Mouse (Mus musculus) midbrain, embryonic 14.5 days (tissue): ENCODE results near the gene Hps1. TPM values are rescaled to one million over a fixed set of nuclear protein-coding genes. Genes with fewer than 3 reads are reported as not detected.
A peak's percentile ranks its signal among the peaks of the same experiment; 100 is the strongest.
"Not testable (repeated sequence)": the region's sequence is repeated elsewhere in the genome, so short reads cannot be mapped to it uniquely, and the experiment has no call there.

ENCODE experiments used
- ATAC-seq: fragments of 200-750 bp; cut with Nextera tagmentation; 2 replicates; pipeline ENCODE4 v1.8.0; 2017; ENCODE audit warnings: moderate number of reproducible peaks, moderate library complexity; ENCODE audit not compliant: low FRiP score, low TSS enrichment
- DNase-seq: peaks from one replicate; pipeline ENCODE4 v3.0.0-alpha.2; 2015
- H3K27ac ChIP-seq: fragments of 300-500 bp; sonication (generic); replicated peaks from 2 replicates; pipeline ENCODE4 v1.5.1; 2014; ENCODE audit warnings: mild to moderate bottlenecking, low read depth, low read length, moderate library complexity
- H3K27me3 ChIP-seq: fragments of 300-500 bp; sonication (generic); 2 replicates; pipeline ENCODE4 v1.6.1; 2014; ENCODE audit warnings: low read length, control low read depth, mixed read lengths; ENCODE audit not compliant: control insufficient read depth, insufficient read depth
- H3K36me3 ChIP-seq: fragments of 300-500 bp; sonication (generic); 2 replicates; pipeline ENCODE4 v1.6.1; 2014; ENCODE audit warnings: low read length, control low read depth; ENCODE audit not compliant: control insufficient read depth, insufficient read depth
- H3K4me1 ChIP-seq: fragments of 300-500 bp; sonication (generic); 2 replicates; pipeline ENCODE4 v1.6.1; 2014; ENCODE audit warnings: mild to moderate bottlenecking, antibody characterized with exemption, low read length, control low read depth; ENCODE audit not compliant: control insufficient read depth, insufficient read depth
- H3K4me2 ChIP-seq: fragments of 300-500 bp; sonication (generic); 2 replicates; pipeline ENCODE4 v1.6.1; 2014; ENCODE audit warnings: mild to moderate bottlenecking, low read length, moderate library complexity
- H3K4me3 ChIP-seq: fragments of 300-500 bp; sonication (generic); replicated peaks from 2 replicates; pipeline ENCODE4 v1.5.1; 2014; ENCODE audit warnings: low read depth, low read length
- H3K9ac ChIP-seq: fragments of 300-500 bp; sonication (generic); replicated peaks from 2 replicates; pipeline ENCODE4 v1.6.1; 2014; ENCODE audit warnings: mild to moderate bottlenecking, low read length, moderate library complexity
- H3K9me3 ChIP-seq: fragments of 300-500 bp; sonication (generic); 2 replicates; pipeline ENCODE4 v1.6.1; 2016; ENCODE audit warnings: low read length, control low read depth, mixed read lengths; ENCODE audit not compliant: control insufficient read depth
- WGBS: fragments of 180-500 bp; shearing (Covaris S2); extraction: QIAGEN DNeasy Blood & Tissue Kit; methylation state at CpG from one replicate; pipeline ENCODE4 v1.1.7; 2014; 5-methylcytosine and 5-hydroxymethylcytosine counted together
- polyA plus RNA-seq: library from polyadenylated mRNA; unstranded; fragments of >200 nt; fragmentation: Nextera tagmentation; extraction: Ambion mirVana; gene quantifications from 2 replicates; pipeline ENCODE4 v1.2.1, GENCODE M21; 2014

Hps1 gene
- polyA plus RNA-seq, 1 experiment from 2014 or later = 9.4 TPM

DNA sequence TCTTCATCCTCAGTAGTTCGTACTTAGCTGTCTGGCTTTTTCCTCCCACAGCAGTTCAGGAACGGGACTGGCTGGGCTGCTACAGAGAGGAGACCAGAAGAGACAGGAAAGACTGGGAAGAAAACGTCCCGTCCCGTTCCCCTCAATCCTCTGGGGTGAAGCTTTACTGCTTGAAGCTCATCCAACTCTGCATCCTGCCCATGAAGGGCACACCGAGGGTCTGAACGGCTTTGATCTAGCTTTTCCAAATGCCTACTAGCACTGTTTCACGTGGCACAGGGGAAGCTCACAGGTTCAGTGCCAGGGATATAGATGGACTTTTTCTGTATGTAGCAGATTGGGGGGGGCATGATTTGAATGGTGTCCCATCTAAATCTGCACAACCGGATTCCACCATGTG is 16.0 kb upstream of the Hps1 start:
- Histone ChIP-seq H3K27ac (no peak overlapping the region), H3K27me3 (no peaks in the 10 kb centered on the region), H3K9ac (peak overlapping the region; percentile 61; the same call in 1 of the 2 replicates), H3K9me3 (no peaks in the 10 kb centered on the region), H3K4me3 (peak overlapping the region; percentile 41), H3K36me3 (no peaks in the 10 kb centered on the region), H3K4me2 (peak overlapping the region; percentile 91), H3K4me1 (peaks cover 4% of the 10 kb centered on the region)
- DNase-seq = no peak
- ATAC-seq = no peak
- WGBS = 30% methylated on average over 9 of the region's 9 CpGs

DNA sequence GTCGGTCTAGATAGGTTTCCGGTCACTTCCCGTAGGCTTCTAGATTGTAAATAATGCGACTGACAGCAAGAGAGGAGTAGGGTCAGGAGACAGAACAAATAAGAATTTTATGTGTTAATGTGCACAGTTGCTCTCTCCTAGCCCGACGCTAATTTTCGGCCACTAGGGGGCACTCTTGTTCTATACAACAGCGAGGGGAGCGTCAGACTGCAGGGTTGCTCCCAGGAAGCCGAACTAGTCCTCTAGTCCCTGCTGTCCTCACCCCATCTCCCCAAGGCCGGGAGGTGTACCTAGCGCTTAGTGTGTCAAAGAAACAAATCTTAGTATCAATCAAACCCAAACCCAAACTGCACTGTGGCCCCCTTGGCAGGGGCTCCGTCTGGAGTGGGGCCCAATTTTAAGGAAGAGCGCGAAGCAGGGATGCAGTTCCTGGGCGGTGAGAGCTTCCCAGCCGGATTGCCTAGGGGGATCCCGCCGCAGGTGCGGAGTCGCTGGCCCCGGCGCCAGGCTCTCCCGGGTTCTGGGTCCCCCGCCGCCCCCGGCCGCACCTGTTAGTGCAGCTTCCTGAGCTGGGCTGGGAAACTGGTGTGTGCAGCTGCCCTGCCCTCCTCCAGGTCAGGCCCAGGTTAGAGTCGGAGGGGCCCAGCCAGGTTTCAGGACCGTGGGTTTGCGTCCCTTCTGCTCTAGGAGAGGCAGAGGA is 15.3 kb upstream of the Hps1 start:
- WGBS = 1% methylated on average over 31 of the region's 31 CpGs
- Histone ChIP-seq H3K4me3 (peak overlapping the region; percentile 41), H3K9me3 (no peaks in the 10 kb centered on the region), H3K27me3 (no peaks in the 10 kb centered on the region), H3K9ac (peak overlapping the region; percentile 61), H3K4me2 (peak overlapping the region; percentile 91), H3K36me3 (no peaks in the 10 kb centered on the region), H3K27ac (no peak overlapping the region), H3K4me1 (peaks cover 4% of the 10 kb centered on the region)
- DNase-seq (peak; percentile 97), ATAC-seq (peak; percentile 89)

DNA sequence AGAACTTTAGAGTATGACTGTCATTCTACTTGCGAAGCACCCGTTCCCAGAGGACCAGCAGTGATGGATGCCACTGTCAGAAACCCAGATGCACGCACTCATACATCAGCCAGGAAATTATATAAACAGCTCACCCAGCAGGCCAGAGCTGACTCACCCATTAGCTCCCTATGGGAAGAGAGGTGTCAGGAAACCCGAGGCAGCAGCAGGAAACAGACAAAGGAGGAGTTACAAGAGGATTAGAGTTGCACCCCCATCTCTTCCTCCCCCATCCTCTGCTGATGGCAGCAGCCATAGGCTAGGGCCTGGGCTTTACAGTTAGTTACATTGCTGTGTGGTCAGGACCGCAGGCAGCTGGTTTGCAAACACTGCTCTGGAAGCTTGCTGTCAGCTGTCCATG is 8.5 kb upstream of the Hps1 start:
- Histone ChIP-seq H3K4me2 (no peak overlapping the region), H3K4me3 (no peak overlapping the region), H3K4me1 (peaks cover 15% of the 10 kb centered on the region; the same call in 1 of the 2 replicates), H3K27ac (no peak overlapping the region), H3K9ac (no peak overlapping the region), H3K36me3 (no peaks in the 10 kb centered on the region), H3K27me3 (no peaks in the 10 kb centered on the region), H3K9me3 (no peaks in the 10 kb centered on the region)
- peak; percentile 13 for DNase-seq
- ATAC-seq = no peak
- WGBS = 54% methylated on average over 5 of the region's 5 CpGs

DNA sequence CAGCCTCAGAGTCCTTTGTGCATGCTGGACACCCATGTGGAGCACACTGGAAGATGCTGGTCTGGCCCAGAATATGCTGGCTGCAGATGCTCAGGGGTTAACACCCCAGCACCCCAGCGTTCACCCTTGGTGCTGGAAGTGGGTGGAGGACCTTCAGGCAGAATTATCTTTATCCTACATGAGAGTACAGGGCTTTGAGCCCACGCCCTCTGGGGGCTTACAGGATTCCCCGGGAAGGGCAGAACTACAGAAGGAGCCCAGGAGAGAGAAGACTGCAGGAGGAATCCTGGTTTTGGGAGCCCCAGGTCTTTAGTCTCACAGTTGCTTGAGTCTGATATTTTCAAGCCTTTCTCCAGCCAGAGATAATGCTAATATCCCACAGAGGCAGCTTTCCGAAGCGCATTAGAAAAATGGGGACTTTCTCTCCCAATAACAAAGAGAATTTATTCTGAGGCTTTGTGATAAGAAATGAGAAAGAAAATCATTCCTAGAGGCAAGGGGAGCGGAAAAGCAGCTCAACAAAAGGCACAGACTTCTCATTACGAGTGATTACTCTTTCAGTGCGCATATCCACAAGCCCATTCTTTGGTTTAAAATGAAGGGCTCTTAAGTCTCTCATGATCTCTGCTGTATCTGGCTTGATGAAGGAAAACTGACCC is 5.9 kb upstream of the Hps1 start:
- H3K27me3 ChIP-seq = no peaks in the 10 kb centered on the region
- no peaks in the 10 kb centered on the region for H3K9me3 ChIP-seq
- whole genome bisulfite sequencing = 17% methylated on average over 8 of the region's 8 CpGs
- no peak overlapping the region for H3K4me3 ChIP-seq
- peak overlapping the region; percentile 20; the same call in 1 of the 2 replicates for H3K9ac ChIP-seq
- peak; percentile 65 for DNase-seq
- H3K27ac ChIP-seq = peak overlapping the region; percentile 63
- peaks cover 15% of the 10 kb centered on the region; the same call in 1 of the 2 replicates for H3K4me1 ChIP-seq
- no peaks in the 10 kb centered on the region for H3K36me3 ChIP-seq
- no peak overlapping the region; the same call in 1 of the 2 replicates for H3K4me2 ChIP-seq
- no peak; the same call in 1 of the 2 replicates for ATAC-seq

GRCm38 (mm10) chr19:42785129-42785528 is 5.4 kb upstream of the Hps1 start:
- H3K27ac ChIP-seq = peak overlapping the region; percentile 63
- no peaks in the 10 kb centered on the region for H3K9me3 ChIP-seq
- peaks cover 15% of the 10 kb centered on the region; the same call in 1 of the 2 replicates for H3K4me1 ChIP-seq
- H3K27me3 ChIP-seq = no peaks in the 10 kb centered on the region
- no peak overlapping the region for H3K9ac ChIP-seq
- DNase-seq = peak; percentile 20
- ATAC-seq = no peak
- no peak overlapping the region for H3K4me2 ChIP-seq
- no peaks in the 10 kb centered on the region for H3K36me3 ChIP-seq
- H3K4me3 ChIP-seq = no peak overlapping the region
- 28% methylated on average over 2 of the region's 2 CpGs for WGBS

DNA sequence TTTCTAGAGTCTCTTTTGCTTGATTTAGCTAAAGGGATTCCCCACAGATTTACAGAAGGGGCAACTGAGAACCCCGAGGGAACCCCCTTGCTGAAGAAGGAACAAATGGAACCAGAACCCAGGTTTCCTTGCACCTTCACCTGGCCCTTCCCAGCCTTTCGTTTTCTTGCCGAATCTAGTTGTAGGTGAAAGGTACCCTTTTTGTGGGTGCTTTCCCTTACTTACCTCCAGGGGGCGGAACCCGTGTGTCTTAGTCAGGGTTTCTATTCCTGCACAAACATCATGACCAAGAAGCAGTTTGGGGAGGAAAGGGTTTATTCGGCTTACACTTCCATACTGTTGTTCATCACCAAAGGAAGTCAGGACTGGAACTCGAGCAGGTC is 369 bp upstream of the Hps1 start:
- not testable (repeated sequence) for H3K36me3 ChIP-seq, H3K4me1 ChIP-seq, ATAC-seq, H3K9me3 ChIP-seq, DNase-seq, H3K27me3 ChIP-seq
- peak overlapping the region; percentile 47 for H3K9ac ChIP-seq
- H3K4me2 ChIP-seq = peak overlapping the region; percentile 56
- 56% methylated on average over 7 of the region's 7 CpGs for whole genome bisulfite sequencing
- H3K27ac ChIP-seq = peak overlapping the region; percentile 87
- peak overlapping the region; percentile 58 for H3K4me3 ChIP-seq

- no peaks in the 10 kb centered on the region for H3K4me1 ChIP-seq
- no peak for ATAC-seq
- 86% methylated on average over 5 of the region's 5 CpGs for WGBS
- no peak overlapping the region for H3K4me3 ChIP-seq
- no peak overlapping the region for H3K27ac ChIP-seq
- H3K9ac ChIP-seq = no peak overlapping the region
- no peaks in the 10 kb centered on the region for H3K36me3 ChIP-seq
- H3K27me3 ChIP-seq = no peaks in the 10 kb centered on the region
- no peaks in the 10 kb centered on the region for H3K9me3 ChIP-seq
- no peak for DNase-seq
- H3K4me2 ChIP-seq = no peak overlapping the region
Measured at GRCm38 (mm10) chr19:42777801-42778200, 2.0 kb downstream of the Hps1 start.

- Histone ChIP-seq H3K4me2 (no peak overlapping the region), H3K36me3 (no peaks in the 10 kb centered on the region), H3K9me3 (no peaks in the 10 kb centered on the region), H3K27me3 (no peaks in the 10 kb centered on the region), H3K27ac (no peak overlapping the region), H3K4me1 (no peaks in the 10 kb centered on the region), H3K9ac (no peak overlapping the region), H3K4me3 (no peak overlapping the region)
- 97% methylated on average over 1 of the region's 1 CpGs for WGBS
- no peak for ATAC-seq
- peak; percentile 34 for DNase-seq
Measured at GRCm38 (mm10) chr19:42776813-42777212, 3.0 kb downstream of the Hps1 start.
